Mouse (Mus musculus): ENCODE measurements around the gene Tpi1. TPM values are rescaled to one million over a fixed set of nuclear protein-coding genes. Genes with fewer than 3 reads are reported as not detected.
"Not testable (repeated sequence)": the region's sequence is repeated elsewhere in the genome, so short reads cannot be mapped to it uniquely, and the experiment has no call there.

Tpi1 gene
- polyA plus RNA-seq, 1 experiment: 74.7 TPM

GRCm38 (mm10) chr6:124813496-124813895, 600 bp downstream of the Tpi1 start:
- under 1% methylated on average over 18 of the region's 18 CpGs for WGBS
- no peak for TF ChIP-seq POLR2A (IDR thresholded peaks at IDR 0.05; ENCODE audit: low read depth, low read length)
- TF ChIP-seq CTCF (IDR thresholded peaks at IDR 0.05; ENCODE audit: extremely low read depth, insufficient read depth, insufficient read length, insufficient replicate concordance): no peak
- Histone ChIP-seq H3K27me3 (ENCODE audit: control insufficient read depth, insufficient read depth, low read length) (no peaks in the 10 kb centered on the region), H3K36me3 (ENCODE audit: control insufficient read depth, insufficient read depth, low read length) (peaks cover 8% of the 10 kb centered on the region), H3K4me3 (ENCODE audit: extremely low read depth, insufficient read depth, insufficient read length) (peak overlapping the region; percentile 69), H3K4me1 (ENCODE audit: control insufficient read depth, insufficient read depth, insufficient read length) (peaks cover 4% of the 10 kb centered on the region; the same call in 1 of the 2 replicates), H3K27ac (ENCODE audit: insufficient read depth, low read length) (peak overlapping the region; percentile 38)
- peak in 1 of 2 experiments; percentile 62 for DNase-seq (ENCODE audit: low read depth in 1 of 2, low spot score in 2 of 2)

- TF ChIP-seq POLR2A (IDR thresholded peaks at IDR 0.05; ENCODE audit: low read depth, low read length) (no peak), CTCF (IDR thresholded peaks at IDR 0.05; ENCODE audit: extremely low read depth, insufficient read depth, insufficient read length, insufficient replicate concordance) (no peak)
- Histone ChIP-seq H3K36me3 (ENCODE audit: control insufficient read depth, insufficient read depth, low read length) (peaks cover 6% of the 10 kb centered on the region), H3K4me3 (ENCODE audit: extremely low read depth, insufficient read depth, insufficient read length) (no peak overlapping the region; the same call in 1 of the 2 replicates), H3K27me3 (ENCODE audit: control insufficient read depth, insufficient read depth, low read length) (no peaks in the 10 kb centered on the region), H3K27ac (ENCODE audit: insufficient read depth, low read length) (no peak overlapping the region), H3K4me1 (ENCODE audit: control insufficient read depth, insufficient read depth, insufficient read length) (peaks cover 7% of the 10 kb centered on the region; the same call in 1 of the 2 replicates)
- no peak for DNase-seq (ENCODE audit: low read depth in 1 of 2, low spot score in 2 of 2)
- 50% methylated on average over 9 of the region's 9 CpGs for WGBS
Observed at GRCm38 (mm10) chr6:124812848-124813247, 1.2 kb downstream of the Tpi1 start.

GRCm38 (mm10) chr6:124811701-124812560, 2.2 kb downstream of the Tpi1 start:
- no peak for DNase-seq (ENCODE audit: low read depth in 1 of 2, low spot score in 2 of 2)
- Histone ChIP-seq H3K4me3 (ENCODE audit: extremely low read depth, insufficient read depth, insufficient read length) (no peak overlapping the region), H3K4me1 (ENCODE audit: control insufficient read depth, insufficient read depth, insufficient read length) (peaks cover 7% of the 10 kb centered on the region; the same call in 1 of the 2 replicates), H3K27me3 (ENCODE audit: control insufficient read depth, insufficient read depth, low read length) (no peaks in the 10 kb centered on the region), H3K27ac (ENCODE audit: insufficient read depth, low read length) (no peak overlapping the region), H3K36me3 (ENCODE audit: control insufficient read depth, insufficient read depth, low read length) (peaks cover 4% of the 10 kb centered on the region)
- WGBS: 96% methylated on average over 24 of the region's 24 CpGs
- TF ChIP-seq POLR2A (IDR thresholded peaks at IDR 0.05; ENCODE audit: low read depth, low read length): no peak
- no peak for TF ChIP-seq CTCF (IDR thresholded peaks at IDR 0.05; ENCODE audit: extremely low read depth, insufficient read depth, insufficient read length, insufficient replicate concordance)

- Histone ChIP-seq H3K36me3 (ENCODE audit: control insufficient read depth, insufficient read depth, low read length) (peaks cover 4% of the 10 kb centered on the region), H3K4me3 (ENCODE audit: extremely low read depth, insufficient read depth, insufficient read length) (no peak overlapping the region), H3K27ac (ENCODE audit: insufficient read depth, low read length) (no peak overlapping the region), H3K27me3 (ENCODE audit: control insufficient read depth, insufficient read depth, low read length) (no peaks in the 10 kb centered on the region), H3K4me1 (ENCODE audit: control insufficient read depth, insufficient read depth, insufficient read length) (peaks cover 7% of the 10 kb centered on the region; the same call in 1 of the 2 replicates)
- TF ChIP-seq POLR2A (IDR thresholded peaks at IDR 0.05; ENCODE audit: low read depth, low read length) (no peak), CTCF (IDR thresholded peaks at IDR 0.05; ENCODE audit: extremely low read depth, insufficient read depth, insufficient read length, insufficient replicate concordance) (no peak)
- 91% methylated on average over 4 of the region's 4 CpGs for WGBS
- no peak for DNase-seq (ENCODE audit: low read depth in 1 of 2, low spot score in 2 of 2)
Observed at GRCm38 (mm10) chr6:124811403-124811665, 2.8 kb downstream of the Tpi1 start.

- H3K4me1 ChIP-seq (ENCODE audit: control insufficient read depth, insufficient read depth, insufficient read length); H3K27ac ChIP-seq (ENCODE audit: insufficient read depth, low read length); H3K36me3 ChIP-seq (ENCODE audit: control insufficient read depth, insufficient read depth, low read length); DNase-seq (ENCODE audit: low read depth in 1 of 2, low spot score in 2 of 2); H3K4me3 ChIP-seq (ENCODE audit: extremely low read depth, insufficient read depth, insufficient read length); H3K27me3 ChIP-seq (ENCODE audit: control insufficient read depth, insufficient read depth, low read length): not testable (repeated sequence)
- 89% methylated on average over 11 of the region's 11 CpGs for WGBS
Observed at GRCm38 (mm10) chr6:124810566-124811402, 3.3 kb downstream of the Tpi1 start.

- DNase-seq (ENCODE audit: low read depth in 1 of 2, low spot score in 2 of 2): no peak
- Histone ChIP-seq H3K36me3 (ENCODE audit: control insufficient read depth, insufficient read depth, low read length) (peaks cover 4% of the 10 kb centered on the region), H3K27ac (ENCODE audit: insufficient read depth, low read length) (no peak overlapping the region), H3K4me1 (ENCODE audit: control insufficient read depth, insufficient read depth, insufficient read length) (peaks cover 12% of the 10 kb centered on the region), H3K4me3 (ENCODE audit: extremely low read depth, insufficient read depth, insufficient read length) (peak overlapping the region; percentile 36; the same call in 1 of the 2 replicates), H3K27me3 (ENCODE audit: control insufficient read depth, insufficient read depth, low read length) (no peaks in the 10 kb centered on the region)
- no peak for TF ChIP-seq POLR2A (IDR thresholded peaks at IDR 0.05; ENCODE audit: low read depth, low read length)
- no peak for TF ChIP-seq CTCF (IDR thresholded peaks at IDR 0.05; ENCODE audit: extremely low read depth, insufficient read depth, insufficient read length, insufficient replicate concordance)
- WGBS: 71% methylated on average over 14 of the region's 14 CpGs
Observed at GRCm38 (mm10) chr6:124809775-124810538, 4.1 kb downstream of the Tpi1 start.

All from spleen, adult 2 months (tissue).